Mouse (Mus musculus) thymus, postnatal 0 days (tissue): Measurements from ENCODE around the gene Per1. TPM values are rescaled to one million over a fixed set of nuclear protein-coding genes. Genes with fewer than 3 reads are reported as not detected.

Experiments used
- DNase-seq: peaks from one replicate; pipeline ENCODE4 v3.0.0-alpha.2; 2015; ENCODE audit warnings: low spot score
- polyA plus RNA-seq: library from polyadenylated mRNA; unstranded; fragments of >200 nt; fragmentation: Nextera tagmentation; extraction: Ambion mirVana; gene quantifications from 2 replicates; pipeline ENCODE4 v1.2.1, GENCODE M21; 2015

Gene Per1
- polyA plus RNA-seq, 1 experiment from 2014 or later: 3.5 TPM

DNA sequence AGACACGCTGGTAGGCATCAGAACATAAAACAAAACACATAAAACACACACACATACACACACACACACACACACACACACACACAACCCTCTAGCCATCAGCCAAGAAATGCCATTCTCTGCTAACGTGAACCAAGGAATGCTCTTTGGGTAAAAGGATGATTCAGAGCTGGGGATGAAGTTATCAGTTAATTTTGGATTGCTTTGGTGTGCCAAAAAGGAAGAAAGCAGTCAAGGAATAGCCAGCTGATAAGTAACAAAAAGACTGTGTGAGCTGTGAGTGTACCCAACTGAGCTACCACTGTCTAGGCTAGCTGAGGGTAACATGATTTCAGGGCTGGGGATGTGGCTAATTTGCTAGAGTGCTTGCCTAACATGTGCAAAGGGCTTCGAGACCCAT is 19.0 kb downstream of the Per1 start:
- DNase-seq: no peak

DNA sequence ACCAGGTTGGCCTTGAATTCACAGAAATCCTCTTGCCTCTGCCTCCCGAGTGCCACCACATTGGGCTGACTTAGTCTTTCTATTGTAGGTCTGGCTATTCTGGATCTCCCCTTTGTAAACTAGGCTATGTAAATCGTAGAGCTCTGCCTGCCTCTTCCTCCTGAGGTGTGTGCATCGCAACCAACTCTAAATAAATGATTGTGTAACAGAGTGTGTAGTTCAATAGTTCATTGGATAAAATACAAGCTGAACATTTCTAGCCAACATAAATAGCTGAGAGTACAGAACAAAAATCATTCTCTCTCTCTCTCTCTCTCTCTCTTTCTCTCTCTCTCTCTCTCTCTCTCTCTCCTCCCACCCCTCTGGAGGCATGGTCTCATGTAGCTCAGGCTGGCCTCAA is 19.6 kb downstream of the Per1 start:
- DNase-seq: no peak

DNA sequence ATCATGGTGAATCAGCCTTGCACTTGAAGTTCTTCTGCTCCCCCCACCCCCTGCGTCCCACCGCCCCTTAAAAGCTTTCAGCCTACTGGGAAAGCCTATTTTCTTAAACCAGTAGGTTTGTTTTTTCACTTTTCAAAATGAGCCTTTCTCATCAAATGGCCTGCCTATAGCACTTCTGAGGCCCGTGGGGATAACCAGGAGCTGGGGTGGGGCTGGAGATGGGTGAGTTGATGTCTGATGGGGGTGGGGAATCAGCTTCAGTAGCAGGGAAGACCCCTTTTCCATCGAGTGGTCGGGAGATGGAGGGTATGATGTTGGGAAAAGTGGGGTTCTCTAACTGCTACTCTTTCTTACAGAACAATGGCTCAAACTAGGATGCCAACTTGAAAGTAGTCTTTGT is 21.8 kb downstream of the Per1 start:
- DNase-seq: no peak

DNA sequence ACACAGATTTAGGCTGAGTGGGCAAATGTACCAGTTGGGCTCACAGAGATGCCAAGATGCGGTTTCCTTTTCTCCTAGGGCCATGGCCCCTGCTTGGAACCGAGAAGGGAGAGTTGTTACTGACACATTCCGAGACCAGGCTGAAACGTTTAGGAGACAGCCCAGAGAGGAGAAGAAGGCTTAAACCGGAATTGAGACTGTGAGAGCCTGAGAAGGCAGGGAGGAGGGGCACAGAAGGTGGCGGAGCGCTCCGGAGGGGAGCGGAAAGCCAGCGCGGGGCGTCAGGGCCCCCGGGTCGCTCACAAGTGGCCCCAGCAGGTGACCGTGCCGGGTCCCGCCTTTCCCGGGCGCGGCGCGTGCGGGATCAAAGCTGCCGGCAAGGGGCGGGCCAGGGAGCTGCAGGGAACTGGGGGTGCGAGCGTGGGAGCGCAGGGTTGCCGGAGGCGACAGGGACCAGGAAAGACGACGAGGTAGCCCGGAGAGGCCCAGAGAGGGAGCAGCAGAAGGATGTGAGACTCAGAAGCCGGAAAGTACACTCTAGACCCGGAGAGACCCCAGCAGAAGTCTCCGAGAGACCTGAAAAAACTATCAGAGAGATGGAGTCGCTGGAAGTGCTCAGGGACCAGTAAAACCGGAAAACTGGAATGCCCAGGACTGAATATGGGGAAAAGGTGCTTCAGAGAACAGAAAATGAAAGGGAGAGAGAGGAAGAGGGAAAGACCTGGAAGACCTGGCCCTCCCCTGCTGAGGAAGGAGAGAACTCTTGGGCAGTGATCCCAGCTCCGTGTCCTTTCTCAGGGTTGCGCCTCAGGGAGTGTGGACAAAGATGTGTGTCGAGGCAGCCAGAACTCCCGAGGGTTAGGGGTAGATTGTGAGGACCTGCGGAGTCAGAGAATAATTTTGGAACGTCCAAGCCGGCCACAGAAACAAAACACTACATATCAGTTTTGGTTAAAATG is 23.0 kb downstream of the Per1 start:
- DNase-seq: peak; percentile 76

DNA sequence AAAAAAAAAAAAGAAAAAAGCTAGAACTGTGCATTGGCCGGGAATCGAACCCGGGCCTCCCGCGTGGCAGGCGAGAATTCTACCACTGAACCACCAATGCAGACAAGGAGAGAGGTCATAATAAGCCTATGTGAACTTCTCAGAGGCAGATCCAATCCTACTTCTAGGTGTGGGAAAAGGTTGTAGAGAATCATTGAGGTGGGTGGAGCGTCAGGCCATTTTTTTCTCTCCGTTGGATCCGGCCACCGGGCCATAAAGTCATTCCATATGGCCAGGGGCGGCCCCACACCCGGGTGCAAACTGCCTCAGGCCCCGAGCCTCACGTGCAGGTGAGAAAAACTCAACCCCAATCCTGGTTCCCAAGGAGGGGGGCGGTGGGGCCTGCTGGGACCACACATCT is 23.7 kb downstream of the Per1 start:
- DNase-seq: peak; percentile 90

DNA sequence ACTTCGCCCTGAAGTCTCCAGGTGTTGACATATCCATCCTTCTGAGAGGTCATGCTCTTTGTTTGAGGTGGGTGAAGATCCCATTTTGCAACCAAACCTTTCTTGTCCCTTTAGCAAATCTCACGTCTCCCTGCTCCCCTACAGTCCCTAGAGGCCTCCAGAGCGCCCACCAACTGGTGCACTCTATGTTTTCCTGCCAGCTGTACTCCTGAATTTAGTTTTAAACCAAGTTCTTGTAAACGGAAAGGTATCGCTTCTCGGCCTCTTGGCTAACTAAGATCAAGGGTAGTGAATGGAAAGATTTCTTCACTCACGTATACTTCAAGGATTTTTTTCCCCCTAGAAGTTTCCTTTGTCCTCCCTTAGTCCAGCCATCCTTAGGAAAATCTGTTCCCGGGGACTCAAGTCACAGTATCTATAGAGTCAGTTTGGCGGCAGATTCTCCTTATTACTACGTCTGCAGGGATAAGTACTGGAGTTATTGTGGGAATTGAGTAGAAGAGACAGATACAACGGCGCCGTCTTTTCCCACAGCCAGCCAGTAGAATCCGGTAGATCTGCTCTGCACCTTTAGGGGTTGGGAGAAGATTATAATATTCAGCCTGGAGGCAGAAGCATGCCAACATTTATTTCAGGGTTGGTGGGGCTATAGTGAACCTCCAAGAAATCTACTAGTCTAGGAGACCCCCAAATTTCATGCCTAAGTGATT is 24.6 kb downstream of the Per1 start:
- DNase-seq: no peak

DNA sequence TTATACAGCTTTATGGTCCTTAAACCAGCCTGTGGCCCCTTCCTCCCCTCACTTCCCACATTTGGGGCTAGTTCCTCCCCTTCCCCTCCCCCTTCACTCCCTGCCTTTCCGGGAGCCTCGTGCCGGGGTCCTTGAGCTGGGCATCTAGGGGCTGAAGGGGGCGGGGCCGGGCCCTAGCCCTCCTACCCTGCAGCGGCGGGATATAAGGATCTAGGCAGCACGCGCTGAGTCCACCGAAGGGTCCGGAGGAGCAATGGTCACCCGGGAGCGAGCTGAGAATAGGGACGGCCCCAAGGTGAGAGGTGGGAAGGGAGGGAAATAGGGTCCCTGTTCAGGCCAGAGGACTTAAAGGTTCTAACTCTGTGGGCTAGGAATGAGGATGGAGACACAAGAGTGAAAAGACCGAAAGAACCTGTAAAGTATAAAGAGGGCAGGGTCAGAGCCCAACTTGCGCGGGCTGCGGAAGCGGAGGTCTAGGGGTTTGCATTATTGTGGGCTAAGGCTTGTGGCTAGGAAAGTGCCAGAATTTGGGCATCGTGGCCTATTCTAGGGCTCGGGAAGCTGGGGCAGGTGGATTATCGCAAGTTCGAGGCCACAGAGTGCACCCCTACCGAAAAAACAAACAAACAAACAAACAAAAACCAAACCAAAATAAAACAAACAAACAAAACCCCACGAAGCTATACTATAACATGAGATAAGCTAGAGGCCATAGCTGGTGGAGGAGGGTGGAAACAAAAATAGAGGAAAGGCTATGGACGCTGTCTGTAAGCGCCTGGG is 25.4 kb downstream of the Per1 start, which contains the start of gene Hes7:
TSS of gene Hes7 (plus strand) at position 184 of the 780 bp plus-strand sequence.
- DNase-seq: no peak

DNA sequence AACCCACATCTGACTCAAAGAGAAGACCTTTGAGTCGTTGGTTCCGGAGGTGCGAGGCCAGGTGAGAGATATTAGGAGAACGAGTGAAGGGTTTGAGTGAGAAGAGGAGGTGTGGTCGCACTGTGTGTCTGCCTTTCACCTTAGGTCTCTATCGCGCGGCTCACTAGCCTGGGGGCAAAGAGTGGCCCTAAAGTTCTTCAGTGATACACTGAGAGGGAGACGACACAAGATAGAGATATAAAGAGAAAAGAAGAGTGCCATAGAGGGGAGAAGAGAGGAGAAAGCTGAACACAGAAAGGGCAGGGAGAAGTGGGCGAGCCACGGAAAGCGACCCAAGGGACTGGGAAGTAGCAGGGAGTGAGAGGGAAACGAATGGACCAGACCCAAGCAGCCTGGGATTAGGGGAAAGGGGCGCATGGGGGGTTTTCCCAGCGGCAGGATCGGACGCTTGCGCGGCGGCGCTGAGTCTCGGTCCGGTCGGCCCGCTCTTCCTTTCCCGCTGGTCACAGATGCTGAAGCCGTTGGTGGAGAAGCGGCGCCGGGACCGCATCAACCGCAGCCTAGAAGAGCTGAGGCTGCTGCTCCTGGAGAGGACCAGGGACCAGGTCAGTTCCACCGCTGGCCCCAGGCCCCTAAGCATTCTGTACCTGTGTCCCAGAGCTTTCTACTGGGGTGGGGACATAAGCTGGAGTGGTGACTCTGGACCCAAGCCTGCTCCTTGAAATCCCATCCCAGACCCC is 26.2 kb downstream of the Per1 start:
- DNase-seq: no peak

DNA sequence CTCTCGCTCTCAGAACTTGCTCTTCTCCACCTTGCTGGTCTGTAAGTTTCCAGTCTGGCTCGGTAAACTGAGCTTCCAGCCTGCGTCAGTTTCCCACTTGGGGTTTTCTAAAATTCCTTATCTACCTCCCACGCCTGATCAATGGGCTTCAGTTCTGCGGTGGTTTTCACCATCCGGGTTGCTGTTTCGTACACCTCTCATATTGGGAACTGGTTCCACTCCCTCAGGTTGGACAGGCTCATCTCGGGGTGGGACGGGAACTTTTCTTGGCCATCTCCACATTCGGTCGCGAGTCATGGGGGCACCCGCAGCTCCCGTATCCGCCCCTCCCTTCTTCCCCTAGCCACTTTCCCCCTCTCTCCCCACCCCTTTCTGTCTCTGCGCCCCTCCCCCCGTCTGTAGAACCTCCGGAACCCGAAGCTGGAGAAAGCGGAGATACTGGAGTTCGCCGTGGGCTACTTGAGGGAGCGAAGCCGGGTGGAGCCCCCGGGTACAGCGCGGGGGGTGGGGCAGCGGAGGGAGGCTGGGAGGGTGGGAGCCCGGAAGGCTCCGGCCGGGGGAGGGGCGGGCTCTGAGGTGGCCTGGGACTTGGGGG is 26.8 kb downstream of the Per1 start:
- DNase-seq: peak; percentile 33

DNA sequence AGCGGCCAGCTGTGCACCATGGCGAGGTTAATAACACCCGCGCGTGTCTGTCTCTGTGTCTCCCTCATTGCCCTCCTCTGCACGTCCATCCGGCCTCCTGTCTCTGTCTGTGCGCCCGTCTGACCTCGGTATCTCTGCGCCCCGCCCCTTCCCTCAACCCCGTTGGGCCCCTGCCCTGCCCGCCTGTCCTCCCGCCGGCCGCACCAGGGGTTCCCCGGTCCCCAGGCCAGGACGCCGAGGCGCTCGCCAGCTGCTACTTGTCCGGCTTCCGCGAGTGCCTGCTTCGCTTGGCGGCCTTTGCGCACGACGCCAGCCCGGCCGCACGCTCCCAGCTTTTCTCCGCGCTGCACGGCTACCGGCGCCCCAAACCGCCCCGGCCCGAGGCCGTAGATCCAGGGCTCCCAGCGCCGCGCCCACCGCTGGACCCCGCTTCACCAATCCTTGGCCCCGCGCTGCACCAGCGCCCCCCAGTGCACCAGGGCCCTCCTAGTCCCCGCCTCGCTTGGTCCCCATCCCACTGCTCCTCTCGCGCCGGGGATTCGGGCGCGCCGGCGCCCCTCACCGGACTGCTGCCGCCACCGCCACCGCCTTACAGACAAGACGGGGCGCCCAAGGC is 27.4 kb downstream of the Per1 start, which contains the start of gene 9130213A22Rik:
TSS of gene 9130213A22Rik (minus strand) at position 254 of the 616 bp plus-strand sequence.
- DNase-seq: peak; percentile 74

DNA sequence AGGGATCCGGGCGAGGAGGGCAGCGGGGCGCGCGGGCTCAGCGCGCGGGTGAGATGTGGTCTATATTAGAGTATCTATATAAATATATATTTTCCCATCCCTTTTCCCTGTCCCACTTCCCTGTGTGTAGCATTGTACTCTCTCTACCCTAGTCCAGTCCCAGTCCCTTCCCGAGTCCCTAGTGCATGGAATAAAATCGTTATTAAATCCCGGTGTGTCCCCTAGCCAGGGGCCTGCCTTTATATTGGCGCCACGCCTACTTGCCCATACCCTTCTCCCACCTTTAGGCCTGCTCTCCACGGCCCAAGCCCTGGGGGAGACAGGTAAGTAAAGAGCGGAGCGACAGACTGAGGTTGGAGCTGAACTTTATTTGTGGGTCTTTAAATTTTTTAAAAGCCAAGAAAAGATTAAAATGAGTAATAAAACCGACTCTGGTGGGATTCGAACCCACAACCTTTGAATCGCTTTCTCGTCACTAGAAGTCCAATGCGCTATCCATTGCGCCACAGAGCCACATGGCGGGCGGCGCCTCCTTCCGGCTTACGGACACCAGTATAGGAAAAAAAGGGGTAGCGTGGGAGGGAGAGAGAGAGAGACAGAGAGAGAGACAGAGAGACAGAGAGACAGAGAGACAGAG is 28.2 kb downstream of the Per1 start:
- DNase-seq: peak; percentile 88

DNA sequence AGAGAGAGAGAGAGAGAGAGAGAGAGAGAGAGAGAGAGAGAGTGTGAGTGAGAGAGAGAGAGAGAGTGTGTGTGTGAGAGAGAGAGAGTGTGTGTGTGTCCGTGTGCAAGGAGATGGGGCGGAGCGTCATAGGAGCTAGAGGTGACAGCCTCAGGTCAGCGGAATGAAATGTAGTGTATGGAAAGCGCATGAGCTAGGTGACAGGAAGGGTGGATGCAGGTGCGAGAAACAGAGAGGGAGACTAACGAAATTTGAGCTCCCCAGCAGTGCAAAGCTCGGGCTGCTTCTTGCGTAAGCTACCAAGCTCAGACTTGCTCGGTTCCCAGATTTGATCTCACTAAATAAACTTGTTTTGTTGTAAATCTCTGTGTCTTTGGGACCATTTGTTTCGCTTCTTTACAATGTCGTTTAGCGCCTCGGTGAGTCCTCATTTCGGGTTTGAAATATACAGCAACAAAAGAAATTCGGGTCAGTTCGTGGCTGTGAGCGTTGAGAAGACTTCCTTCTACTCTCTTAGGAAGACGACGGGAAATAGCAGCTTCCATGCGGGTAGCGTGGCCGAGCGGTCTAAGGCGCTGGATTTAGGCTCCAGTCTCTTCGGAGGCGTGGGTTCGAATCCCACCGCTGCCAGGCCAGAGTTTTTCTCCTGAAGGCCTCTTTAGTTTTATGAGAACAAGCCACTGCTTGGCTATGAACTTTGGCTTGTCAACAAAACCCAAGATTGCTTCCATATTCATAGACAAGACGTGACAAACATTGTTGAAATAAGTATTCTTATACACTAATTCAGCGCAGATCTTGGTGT is 28.9 kb downstream of the Per1 start:
- DNase-seq: peak; percentile 88

DNA sequence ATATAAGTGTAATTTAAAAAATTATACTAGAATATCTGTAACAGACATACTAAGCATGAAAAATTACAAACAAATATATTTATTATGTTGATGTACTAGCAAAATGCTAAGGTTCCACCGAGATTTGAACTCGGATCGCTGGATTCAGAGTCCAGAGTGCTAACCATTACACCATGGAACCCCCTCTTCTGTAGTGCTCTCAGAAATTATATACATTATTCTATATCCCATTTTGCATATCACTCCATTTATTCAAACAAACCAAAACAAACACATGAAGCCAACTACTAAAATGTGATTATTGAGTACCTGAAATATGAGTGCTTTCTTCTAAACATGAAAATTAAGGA is 29.5 kb downstream of the Per1 start:
- DNase-seq: peak; percentile 86

DNA sequence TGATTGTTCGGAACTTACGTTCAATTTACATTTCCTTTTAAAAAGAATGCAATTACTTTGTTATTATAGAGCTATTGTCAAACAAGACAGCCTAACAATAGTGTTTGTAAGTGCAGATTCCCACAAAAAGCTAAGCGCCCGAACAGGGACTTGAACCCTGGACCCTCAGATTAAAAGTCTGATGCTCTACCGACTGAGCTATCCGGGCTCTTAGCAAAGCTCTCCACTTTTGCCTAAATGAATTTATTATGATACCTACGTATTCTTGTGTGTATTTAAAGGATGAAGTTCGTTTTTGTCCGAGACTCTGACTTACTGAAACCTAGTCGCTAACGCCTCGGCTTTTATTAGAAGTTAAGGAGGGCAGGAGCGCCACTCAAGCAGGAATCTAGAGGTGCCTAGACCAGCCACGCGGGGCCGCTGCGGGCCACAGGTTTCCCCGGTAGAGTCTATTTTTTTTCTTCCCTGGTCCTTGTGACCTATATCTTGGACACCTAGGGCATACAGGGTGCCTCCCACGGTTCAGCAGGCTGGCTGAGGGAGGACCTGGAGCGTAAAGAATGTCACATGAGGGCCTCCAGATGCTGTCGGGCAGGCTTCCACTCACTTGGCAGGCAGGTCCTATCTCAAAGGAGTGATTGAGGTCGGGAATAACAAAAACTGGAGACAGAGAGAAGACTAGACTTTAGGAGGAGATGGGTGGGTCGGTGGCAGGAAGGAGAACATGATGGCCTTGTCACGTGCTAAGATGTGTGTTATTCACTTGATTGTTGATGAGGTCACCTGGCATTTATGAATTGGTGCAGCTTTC is 30.2 kb downstream of the Per1 start:
- peak; percentile 93 for DNase-seq

DNA sequence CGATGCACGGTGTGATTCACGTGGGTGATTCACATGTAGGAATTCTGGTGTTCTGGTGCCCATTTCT is 30.7 kb downstream of the Per1 start, which contains the start of gene Aloxe3:
TSS of gene Aloxe3 (plus strand) at position 45 of the 67 bp plus-strand sequence.
- DNase-seq: no peak

DNA sequence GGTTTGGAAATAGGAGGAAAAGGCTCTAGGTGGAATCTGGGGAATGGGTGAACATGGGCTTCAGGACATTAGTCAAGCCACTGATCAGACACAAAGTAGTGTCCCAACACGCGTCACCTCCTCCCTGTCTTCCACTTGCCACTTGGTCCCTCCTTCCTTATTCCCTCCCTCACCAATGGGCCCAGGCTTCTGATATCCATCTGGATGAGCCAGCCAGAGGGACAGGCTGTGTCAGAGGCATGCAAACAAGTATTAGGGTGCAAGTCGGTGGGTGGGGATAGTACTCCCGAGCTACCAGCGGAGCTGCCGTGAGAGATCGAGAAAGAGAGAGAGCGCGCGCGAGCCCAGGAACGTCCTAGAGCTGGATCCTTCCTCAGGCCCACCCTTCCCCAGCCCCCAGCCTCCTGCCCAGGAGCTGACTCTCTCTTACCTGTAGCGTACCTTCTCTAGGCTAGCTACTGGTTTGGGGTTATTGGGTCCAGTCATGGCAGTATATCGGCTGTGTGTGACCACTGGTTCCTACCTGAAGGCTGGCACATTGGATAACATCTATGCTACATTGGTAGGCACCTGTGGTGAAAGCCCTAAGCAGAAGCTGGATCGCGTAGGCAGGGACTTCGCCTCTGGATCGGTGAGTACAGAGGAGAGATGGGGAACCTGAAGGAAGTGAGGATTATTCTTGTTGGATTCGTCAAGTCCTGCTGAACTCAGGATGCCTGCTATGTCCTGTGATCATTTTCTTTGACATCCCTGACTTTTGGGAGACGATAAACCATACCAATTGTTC is 31.1 kb downstream of the Per1 start:
- DNase-seq: peak; percentile 31

DNA sequence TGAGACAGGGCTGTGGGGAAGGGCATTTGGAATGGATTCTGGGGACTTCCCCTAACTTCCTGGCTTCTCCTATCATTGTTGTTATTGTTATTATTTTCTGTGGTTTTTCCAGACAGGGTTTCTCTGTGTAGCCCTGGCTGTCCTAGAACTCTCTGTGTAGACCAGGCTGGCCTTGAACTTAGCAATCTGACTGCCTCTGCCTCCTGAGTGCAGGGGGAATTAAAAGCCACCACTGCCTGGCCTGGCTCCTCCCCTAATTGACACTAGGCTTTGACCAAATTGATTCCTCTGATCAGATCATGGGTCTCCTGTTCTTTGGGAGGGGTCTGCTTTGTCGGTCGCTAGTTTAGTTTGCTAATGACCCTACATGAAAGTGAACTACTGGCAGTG is 31.7 kb downstream of the Per1 start:
- no peak for DNase-seq
